In genomic region chr15:31418686-31419024, GRCm38 (mm10) we compare ENCODE assay signal across 9 mouse cellular contexts. TPM values are rescaled to one million over a fixed set of nuclear protein-coding genes. Genes with fewer than 3 reads are reported as not detected.
DNase-seq lines count a peak whose midpoint lies in the region; ATAC-seq and TF ChIP-seq lines count a peak whose summit lies in the region.
"Had no signal": no experiment of that assay in that cellular context is flagged by ENCODE, and none has a peak within 500 bp of the region (broad histone marks: within the 10 kb centered on the region; RNA-seq: fewer than 3 reads in every experiment).

No protein-coding gene starts in this region.

- H3K27me3 ChIP-seq in hindbrain, embryonic 12.5 days = no peaks in the 10 kb centered on the region
- no peaks in the 10 kb centered on the region for H3K27me3 ChIP-seq in hindbrain, embryonic 10.5 days (ENCODE audit: insufficient read depth, poor library complexity, severe bottlenecking)
- no peaks in the 10 kb centered on the region; the same call in 1 of the 2 replicates for H3K27me3 ChIP-seq in E14TG2a.4 (ENCODE audit: insufficient read depth, low read length)
- no peaks in the 10 kb centered on the region for H3K27me3 ChIP-seq in liver, embryonic 13.5 days
- H3K27me3 ChIP-seq: Patski had no signal

- 18% methylated on average over 7 of the region's 7 CpGs for WGBS in hindbrain, embryonic 12.5 days
- WGBS in hindbrain, embryonic 10.5 days = 18% methylated on average over 7 of the region's 7 CpGs
- 13% methylated on average over 7 of the region's 7 CpGs for WGBS in liver, embryonic 13.5 days (ENCODE audit: insufficient replicate concordance)

- H3K9ac ChIP-seq in hindbrain, embryonic 12.5 days = no peak overlapping the region
- peak overlapping the region; percentile 45 for H3K9ac ChIP-seq in liver, embryonic 13.5 days

- H3K4me3 ChIP-seq in hindbrain, embryonic 12.5 days = no peak overlapping the region
- H3K4me3 ChIP-seq in hindbrain, embryonic 10.5 days = no peak overlapping the region
- peak overlapping the region; percentile 61 for H3K4me3 ChIP-seq in E14TG2a.4 (replicated peaks; ENCODE audit: low read length)
- H3K4me3 ChIP-seq in brown adipose tissue, adult 24 weeks (ENCODE audit: insufficient read depth, low read depth, low read length) = 0 out of 2 replicates have a peak overlapping the region, but pooled peaks have one; percentile 40
- H3K4me3 ChIP-seq in liver, embryonic 13.5 days (replicated peaks) = peak overlapping the region; percentile 23

- ATAC-seq in hindbrain, embryonic 12.5 days (ENCODE audit: low FRiP score) = no peak
- ATAC-seq in liver, embryonic 13.5 days (ENCODE audit: low read depth) = no peak
- ATAC-seq: Patski had no signal

- H3K4me2 ChIP-seq in hindbrain, embryonic 12.5 days (replicated peaks) = 0 out of 2 replicates have a peak overlapping the region, but pooled peaks have one; percentile 9
- H3K4me2 ChIP-seq in liver, embryonic 13.5 days = peak overlapping the region; percentile 59

- H3K9me3 ChIP-seq in hindbrain, embryonic 12.5 days (replicated peaks) = no peaks in the 10 kb centered on the region
- no peaks in the 10 kb centered on the region for H3K9me3 ChIP-seq in hindbrain, embryonic 10.5 days
- no peaks in the 10 kb centered on the region for H3K9me3 ChIP-seq in E14TG2a.4 (ENCODE audit: low read length)
- no peaks in the 10 kb centered on the region for H3K9me3 ChIP-seq in liver, embryonic 13.5 days (replicated peaks)

- TF ChIP-seq CTCF in E14TG2a.4 (conservative IDR thresholded peaks at IDR 0.05; ENCODE audit: low read length) = no peak

- no peak for DNase-seq in hindbrain, embryonic 10.5 days (ENCODE audit: low spot score)
- DNase-seq in liver, embryonic 13.5 days = no peak
- no peak for DNase-seq in yolk sac, embryonic 10.5 days (ENCODE audit: low spot score)
- DNase-seq in spleen, adult 18-20 months = no peak
- no peak for DNase-seq in Muller cell, postnatal 12 days (ENCODE audit: inconsistent ontology term)

- H3K4me1 ChIP-seq in hindbrain, embryonic 12.5 days = peaks cover 5% of the 10 kb centered on the region; the same call in 1 of the 2 replicates
- peaks cover 17% of the 10 kb centered on the region for H3K4me1 ChIP-seq in hindbrain, embryonic 10.5 days (replicated peaks)
- peaks cover 50% of the 10 kb centered on the region for H3K4me1 ChIP-seq in E14TG2a.4 (replicated peaks; ENCODE audit: low read depth, low read length)
- peaks cover 6% of the 10 kb centered on the region for H3K4me1 ChIP-seq in brown adipose tissue, adult 24 weeks (ENCODE audit: control insufficient read depth, insufficient read depth, insufficient read length, low read length)
- peaks cover 15% of the 10 kb centered on the region for H3K4me1 ChIP-seq in liver, embryonic 13.5 days (replicated peaks)

- H3K27ac ChIP-seq in hindbrain, embryonic 12.5 days = no peak overlapping the region
- no peak overlapping the region for H3K27ac ChIP-seq in hindbrain, embryonic 10.5 days
- H3K27ac ChIP-seq in brown adipose tissue, adult 24 weeks (replicated peaks; ENCODE audit: low read depth, low read length) = no peak overlapping the region
- no peak overlapping the region for H3K27ac ChIP-seq in liver, embryonic 13.5 days

- H3K36me3 ChIP-seq in hindbrain, embryonic 12.5 days = no peaks in the 10 kb centered on the region
- no peaks in the 10 kb centered on the region for H3K36me3 ChIP-seq in hindbrain, embryonic 10.5 days
- no peaks in the 10 kb centered on the region for H3K36me3 ChIP-seq in E14TG2a.4 (ENCODE audit: insufficient read depth, low read length)
- H3K36me3 ChIP-seq in liver, embryonic 13.5 days = no peaks in the 10 kb centered on the region

RNA-seq across cellular contexts. Expression of gene Ropn1l, which starts 34.9 kb away (rescaled TPM):
- polyA plus RNA-seq in hindbrain, embryonic 12.5 days (2016; fragmentation: Nextera tagmentation; extraction: Ambion mirVana) = 2.8 and 2.9 TPM in 2 replicates
- polyA plus RNA-seq in hindbrain, embryonic 10.5 days (2016; fragmentation: Nextera tagmentation; extraction: Ambion mirVana) = 3.4 and 4.5 TPM in 2 replicates
- 2.4 and 9.8 TPM in 2 replicates for polyA plus RNA-seq in brown adipose tissue, adult 24 weeks (2012; ENCODE audit: insufficient read depth, insufficient read length, missing spikeins)
- 2.1 and 2.3 TPM in 2 replicates for polyA plus RNA-seq in liver, embryonic 13.5 days (2015; fragmentation: Nextera tagmentation; extraction: Ambion mirVana)

RNA-seq across cellular contexts. Expression of gene Ankrd33b, which starts 51.1 kb away (rescaled TPM):
- polyA plus RNA-seq in hindbrain, embryonic 12.5 days (2016; fragmentation: Nextera tagmentation; extraction: Ambion mirVana) = 0.85 and 0.87 TPM in 2 replicates
- 0.39 and 0.56 TPM in 2 replicates for polyA plus RNA-seq in hindbrain, embryonic 10.5 days (2016; fragmentation: Nextera tagmentation; extraction: Ambion mirVana)
- polyA plus RNA-seq in brown adipose tissue, adult 24 weeks (2012; ENCODE audit: insufficient read depth, insufficient read length, missing spikeins) = 0.67 and 0.91 TPM in 2 replicates
- polyA plus RNA-seq in liver, embryonic 13.5 days (2015; fragmentation: Nextera tagmentation; extraction: Ambion mirVana) = 0.28 and 0.32 TPM in 2 replicates

Comparison
In these comparisons a context has a peak if more than half of its experiments do, and no peak if none do; other contexts are left out.
1. H3K4me3 ChIP-seq: peak in E14TG2a.4 (single experiment), brown adipose tissue, adult 24 weeks (single experiment) and liver, embryonic 13.5 days (single experiment); none in hindbrain, embryonic 12.5 days (single experiment) and hindbrain, embryonic 10.5 days (single experiment).